Mouse (Mus musculus) erythroblast, embryonic 14.5 days (primary cell): ENCODE measurements around the gene Ermap.

ENCODE experiments used
- GATA1 ChIP-seq: IDR thresholded peaks from 2 replicates; pipeline ENCODE4 v1.6.1; 2012; ENCODE audit warnings: low read length, inconsistent platforms, mixed read lengths
- TAL1 ChIP-seq: IDR thresholded peaks from 3 replicates; pipeline ENCODE4 v1.6.1; 2012; ENCODE audit warnings: low read length, inconsistent platforms, mixed read lengths

GRCm38 (mm10) chr4:119165916-119166315 lies 23.9 kb downstream of the Ermap start:
- TF ChIP-seq GATA1 (no peak), TAL1 (no peak)
